Mouse (Mus musculus) liver, embryonic 12.5 days (tissue): ENCODE measurements around the gene Pcif1. TPM values are rescaled to one million over a fixed set of nuclear protein-coding genes. Genes with fewer than 3 reads are reported as not detected.
A peak's percentile ranks its signal among the peaks of the same experiment; 100 is the strongest.
"Not testable (repeated sequence)": the region's sequence is repeated elsewhere in the genome, so short reads cannot be mapped to it uniquely, and the experiment has no call there.

Experiments
- ATAC-seq: fragments of 200-750 bp; cut with Nextera tagmentation; 2 replicates; pipeline ENCODE4 v1.8.0; 2017; ENCODE audit warnings: moderate number of reproducible peaks, mild to moderate bottlenecking, moderate library complexity
- H3K27ac ChIP-seq: fragments of 300-500 bp; sonication (generic); 2 replicates; pipeline ENCODE4 v1.5.1; 2016; ENCODE audit warnings: mild to moderate bottlenecking
- H3K27me3 ChIP-seq: fragments of 300-500 bp; sonication (generic); replicated peaks from 2 replicates; pipeline ENCODE4 v1.6.1; 2016; ENCODE audit warnings: mild to moderate bottlenecking, moderate library complexity
- H3K36me3 ChIP-seq: fragments of 300-500 bp; sonication (generic); 2 replicates; pipeline ENCODE4 v1.6.1; 2016; ENCODE audit warnings: mild to moderate bottlenecking, moderate library complexity
- H3K4me1 ChIP-seq: fragments of 300-500 bp; sonication (generic); 2 replicates; pipeline ENCODE4 v1.6.1; 2016
- H3K4me2 ChIP-seq: fragments of 300-500 bp; sonication (generic); 2 replicates; pipeline ENCODE4 v1.6.1; 2016; ENCODE audit warnings: mild to moderate bottlenecking, moderate library complexity
- H3K4me3 ChIP-seq: fragments of 300-500 bp; sonication (generic); 2 replicates; pipeline ENCODE4 v1.5.1; 2016; ENCODE audit warnings: mild to moderate bottlenecking, moderate library complexity
- H3K9ac ChIP-seq: fragments of 300-500 bp; sonication (generic); 2 replicates; pipeline ENCODE4 v1.6.1; 2016; ENCODE audit warnings: mild to moderate bottlenecking, moderate library complexity
- H3K9me3 ChIP-seq: fragments of 300-500 bp; sonication (generic); replicated peaks from 2 replicates; pipeline ENCODE4 v1.6.1; 2016; ENCODE audit warnings: mild to moderate bottlenecking, moderate library complexity
- WGBS: fragments of 180-500 bp; shearing (Covaris S2); methylation state at CpG from one replicate; pipeline ENCODE4 v1.1.7; 2016; ENCODE audit not compliant: insufficient replicate concordance; 5-methylcytosine and 5-hydroxymethylcytosine counted together
- polyA plus RNA-seq: library from polyadenylated mRNA; unstranded; fragments of >200 nt; fragmentation: Nextera tagmentation; extraction: Ambion mirVana; gene quantifications from 2 replicates; pipeline ENCODE4 v1.2.1, GENCODE M21; 2016

The Pcif1 gene
- 48.6 and 51.5 TPM in 2 replicates for polyA plus RNA-seq

DNA sequence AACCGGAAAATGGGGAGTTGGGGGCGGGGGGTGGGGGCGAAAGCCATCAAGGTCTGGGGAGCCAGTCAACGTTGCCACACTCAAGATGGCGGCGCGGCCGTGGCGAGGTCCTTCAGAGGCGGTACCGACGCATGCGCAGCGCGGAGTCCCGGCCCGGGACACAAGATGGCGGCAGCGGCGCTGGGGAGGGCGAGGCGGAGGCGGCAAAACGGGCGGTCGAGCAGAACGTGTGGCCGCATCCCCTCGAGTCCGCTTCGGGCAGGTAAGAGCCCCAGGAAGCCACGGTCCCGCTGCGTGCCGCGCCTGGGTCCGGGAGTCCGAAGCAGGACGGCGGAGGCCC is at the start of gene Pcif1:
TSS of gene Pcif1 (plus strand) at position 77 of the 340 bp plus-strand sequence.
- no peaks in the 10 kb centered on the region for H3K9me3 ChIP-seq
- H3K4me3 ChIP-seq: peak within 1 kb of the TSS; percentile 94
- H3K36me3 ChIP-seq: peaks cover 21% of the 10 kb centered on the region
- peak within 1 kb of the TSS; percentile 98 for H3K27ac ChIP-seq
- under 1% methylated on average over 40 of the region's 40 CpGs for WGBS
- peak within 1 kb of the TSS; percentile 87 for H3K4me2 ChIP-seq
- H3K9ac ChIP-seq: peak within 1 kb of the TSS; percentile 99
- peaks cover 31% of the 10 kb centered on the region for H3K4me1 ChIP-seq
- peak; percentile 79 for ATAC-seq
- no peaks in the 10 kb centered on the region for H3K27me3 ChIP-seq

DNA sequence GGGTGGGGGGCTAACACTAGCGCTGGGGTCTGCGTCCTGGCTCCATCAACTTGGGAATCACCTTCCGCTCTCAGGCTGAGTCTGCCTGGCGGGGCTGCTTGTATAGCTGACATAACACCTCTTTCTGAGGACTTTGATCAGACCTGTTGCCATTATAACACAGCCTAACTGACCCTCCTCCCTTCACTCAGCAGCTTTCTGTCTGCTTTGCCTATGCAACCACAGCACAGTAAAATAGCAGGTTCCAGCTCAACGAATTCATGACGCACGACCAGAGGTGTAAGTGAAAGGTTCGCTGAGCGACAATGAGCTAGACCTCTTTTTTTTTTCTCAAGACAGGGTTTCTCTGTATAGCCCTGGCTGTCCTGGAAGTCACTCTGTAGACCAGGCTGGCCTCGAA is 48.1 kb upstream of the Pcif1 start:
- no peak for ATAC-seq
- Histone ChIP-seq H3K4me3 (no peak overlapping the region), H3K36me3 (peaks cover 30% of the 10 kb centered on the region), H3K27me3 (no peaks in the 10 kb centered on the region), H3K4me2 (no peak overlapping the region), H3K4me1 (peaks cover 42% of the 10 kb centered on the region), H3K9ac (no peak overlapping the region), H3K9me3 (no peaks in the 10 kb centered on the region), H3K27ac (no peak overlapping the region)
- 78% methylated on average over 10 of the region's 10 CpGs for WGBS

DNA sequence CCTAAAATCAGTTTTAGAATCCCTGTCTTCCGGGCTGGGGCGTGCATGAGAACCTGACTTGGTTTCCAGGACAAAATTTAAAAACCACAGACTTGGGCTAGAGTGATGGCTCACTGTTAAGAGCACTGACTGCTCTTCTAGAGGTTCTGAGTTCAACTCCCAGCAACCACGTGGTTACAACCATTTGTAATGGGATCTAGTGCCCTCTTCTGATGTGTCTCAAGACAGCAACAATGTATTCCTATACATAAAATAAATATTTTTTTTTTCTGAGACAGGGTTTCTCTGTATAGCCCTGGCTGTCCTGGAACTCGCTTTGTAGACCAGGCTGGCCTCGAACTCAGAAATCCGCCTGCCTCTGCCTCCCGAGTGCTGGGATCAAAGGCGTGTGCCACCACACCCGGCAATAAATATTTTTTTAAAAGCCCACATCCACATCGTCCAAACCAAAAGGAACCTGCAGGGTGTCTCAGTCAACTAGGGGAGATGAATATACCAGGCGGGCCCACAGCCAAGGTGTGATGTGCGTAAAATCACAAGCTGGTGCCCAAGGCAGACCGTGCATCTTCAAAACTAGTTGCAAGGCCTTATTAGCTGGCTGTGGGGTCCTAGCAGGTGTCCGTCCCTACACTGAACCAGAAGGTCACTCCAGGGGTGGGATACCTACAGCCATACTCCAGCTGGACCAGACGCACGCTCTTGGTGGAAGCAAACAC is 46.9 kb upstream of the Pcif1 start:
- Histone ChIP-seq H3K9ac (peak overlapping the region; percentile 83; the same call in 1 of the 2 replicates), H3K4me1 (peaks cover 37% of the 10 kb centered on the region), H3K9me3 (no peaks in the 10 kb centered on the region), H3K27ac (peak overlapping the region; percentile 85; the same call in 1 of the 2 replicates), H3K36me3 (peaks cover 29% of the 10 kb centered on the region), H3K27me3 (no peaks in the 10 kb centered on the region), H3K4me3 (peak overlapping the region; percentile 75), H3K4me2 (peak overlapping the region; percentile 97)
- WGBS: 57% methylated on average over 16 of the region's 16 CpGs
- ATAC-seq: no peak

DNA sequence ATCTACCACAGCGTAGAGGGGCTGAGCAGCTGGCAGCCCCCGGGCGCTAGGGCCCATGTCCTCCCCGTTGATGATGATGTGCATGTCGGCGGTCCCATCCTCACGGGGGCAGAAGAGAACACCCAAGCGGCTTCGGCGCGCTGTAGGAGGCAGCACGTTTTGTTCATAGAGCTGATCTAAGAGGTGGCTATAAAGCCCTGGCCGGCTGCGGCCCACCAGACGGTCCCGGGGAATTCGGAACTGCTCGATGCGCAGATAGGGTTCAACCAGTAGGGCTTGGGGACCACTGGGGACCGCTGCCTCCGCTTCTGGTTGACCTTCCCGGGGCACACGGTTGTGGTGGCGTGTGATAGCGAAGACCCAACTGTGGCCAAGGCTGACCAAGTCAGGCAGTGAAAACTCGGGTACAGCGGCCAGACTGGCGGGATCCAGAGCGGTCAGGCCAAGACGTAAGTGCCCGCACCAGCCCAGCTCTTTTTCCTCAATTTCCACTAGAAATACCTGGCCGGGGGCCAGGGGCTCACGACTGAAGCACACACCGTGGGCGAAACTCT is 46.3 kb upstream of the Pcif1 start, which contains the start of gene Ctsa:
TSS of gene Ctsa (plus strand) at position 126 of the 554 bp plus-strand sequence.
- peak; percentile 80 for ATAC-seq
- H3K9me3 ChIP-seq: no peaks in the 10 kb centered on the region
- peak within 1 kb of the TSS; percentile 83 for H3K9ac ChIP-seq
- H3K4me1 ChIP-seq: peaks cover 30% of the 10 kb centered on the region
- no peaks in the 10 kb centered on the region for H3K27me3 ChIP-seq
- 2% methylated on average over 35 of the region's 35 CpGs for WGBS
- peaks cover 29% of the 10 kb centered on the region for H3K36me3 ChIP-seq
- peak within 1 kb of the TSS; percentile 75 for H3K4me3 ChIP-seq
- H3K27ac ChIP-seq: peak within 1 kb of the TSS; percentile 85
- H3K4me2 ChIP-seq: peak within 1 kb of the TSS; percentile 97

DNA sequence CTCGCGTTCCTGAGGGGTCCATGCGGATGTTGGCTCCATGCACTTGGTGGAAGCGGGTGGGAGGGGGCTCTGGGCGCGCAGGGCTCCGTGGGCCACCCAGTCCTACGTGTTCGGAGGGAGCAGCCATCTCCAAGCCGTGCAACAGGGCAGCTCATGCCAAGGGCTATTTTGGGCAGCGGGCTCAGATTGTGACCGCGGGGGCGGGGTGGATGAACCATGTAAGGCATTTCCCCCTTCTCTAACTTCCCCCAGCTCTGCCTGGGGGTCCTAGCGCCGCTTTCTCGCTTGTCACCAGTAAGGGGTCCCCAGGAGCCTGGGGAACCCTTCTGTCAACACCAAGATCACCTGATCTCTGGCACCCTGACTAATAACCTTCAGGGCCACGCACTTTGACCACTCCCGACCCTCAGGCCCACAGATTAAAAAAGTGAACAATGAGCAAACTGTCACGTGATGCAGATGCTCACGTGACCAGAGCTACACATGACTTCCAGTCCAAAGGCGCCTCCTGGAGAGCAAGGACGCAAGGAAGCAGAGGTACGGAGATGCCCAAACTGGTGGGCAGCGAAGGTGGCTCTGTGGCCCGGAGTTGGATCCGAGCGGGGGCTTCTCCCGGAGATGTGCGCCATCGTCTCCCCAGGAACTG is 45.7 kb upstream of the Pcif1 start, which contains the start of gene Neurl2:
TSS of gene Neurl2 (minus strand) at position 143 of the 646 bp plus-strand sequence.
- Histone ChIP-seq H3K4me3 (peak within 1 kb of the TSS; percentile 75), H3K36me3 (peaks cover 30% of the 10 kb centered on the region), H3K4me2 (peak within 1 kb of the TSS; percentile 97), H3K27ac (peak within 1 kb of the TSS; percentile 85), H3K27me3 (no peaks in the 10 kb centered on the region), H3K4me1 (peaks cover 29% of the 10 kb centered on the region), H3K9ac (peak within 1 kb of the TSS; percentile 83), H3K9me3 (no peaks in the 10 kb centered on the region)
- peak; percentile 59 for ATAC-seq
- WGBS: under 1% methylated on average over 31 of the region's 31 CpGs

DNA sequence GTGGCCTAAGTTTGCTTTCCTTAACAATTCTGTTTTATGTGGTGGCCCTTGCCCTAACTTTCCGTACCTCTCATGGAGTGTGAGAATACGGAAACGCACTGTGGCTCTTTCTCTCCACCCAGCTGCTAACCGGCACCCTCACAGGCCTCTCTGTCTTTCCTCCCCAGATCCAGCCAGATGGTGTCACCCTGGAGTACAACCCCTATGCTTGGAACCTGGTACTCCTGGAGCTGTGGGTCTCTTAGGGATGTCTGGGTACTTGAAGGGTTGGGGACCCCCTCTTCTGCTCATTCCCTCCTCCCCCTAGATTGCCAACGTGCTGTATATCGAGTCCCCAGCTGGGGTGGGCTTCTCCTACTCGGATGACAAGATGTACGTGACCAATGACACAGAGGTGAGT is 44.6 kb upstream of the Pcif1 start:
- 35% methylated on average over 8 of the region's 8 CpGs for WGBS

DNA sequence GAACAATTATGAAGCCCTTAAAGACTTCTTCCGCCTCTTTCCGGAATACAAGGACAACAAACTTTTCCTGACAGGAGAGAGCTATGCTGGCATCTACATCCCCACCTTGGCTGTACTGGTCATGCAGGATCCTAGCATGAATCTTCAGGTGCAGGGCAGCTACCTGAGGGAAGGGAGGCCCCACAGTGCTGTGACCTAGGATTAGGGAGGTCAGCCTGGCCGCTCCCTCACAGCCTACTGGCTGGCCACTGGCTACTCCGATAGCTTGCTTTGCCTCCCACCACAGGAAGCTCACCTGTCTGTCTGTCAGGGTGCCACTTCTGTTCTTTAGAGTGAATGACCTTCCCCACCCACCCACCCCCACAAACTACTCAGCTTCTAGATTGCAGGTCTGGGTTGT is 43.9 kb upstream of the Pcif1 start:
- Histone ChIP-seq H3K4me3 (no peak overlapping the region), H3K27me3 (no peaks in the 10 kb centered on the region), H3K9ac (no peak overlapping the region; the same call in 1 of the 2 replicates), H3K9me3 (no peaks in the 10 kb centered on the region), H3K4me1 (peaks cover 29% of the 10 kb centered on the region), H3K4me2 (peak overlapping the region; percentile 97), H3K36me3 (peaks cover 47% of the 10 kb centered on the region), H3K27ac (no peak overlapping the region)
- whole genome bisulfite sequencing: 95% methylated on average over 4 of the region's 4 CpGs
- no peak for ATAC-seq

More for the DNA sequence above, 44.6 kb upstream of the Pcif1 start:
- no peaks in the 10 kb centered on the region for H3K9me3 ChIP-seq
- peaks cover 41% of the 10 kb centered on the region for H3K36me3 ChIP-seq
- H3K4me1 ChIP-seq: peaks cover 29% of the 10 kb centered on the region
- peak overlapping the region; percentile 75 for H3K4me3 ChIP-seq
- H3K27ac ChIP-seq: peak overlapping the region; percentile 85; the same call in 1 of the 2 replicates
- H3K4me2 ChIP-seq: peak overlapping the region; percentile 97
- peak overlapping the region; percentile 83 for H3K9ac ChIP-seq
- no peaks in the 10 kb centered on the region for H3K27me3 ChIP-seq
- no peak for ATAC-seq

DNA sequence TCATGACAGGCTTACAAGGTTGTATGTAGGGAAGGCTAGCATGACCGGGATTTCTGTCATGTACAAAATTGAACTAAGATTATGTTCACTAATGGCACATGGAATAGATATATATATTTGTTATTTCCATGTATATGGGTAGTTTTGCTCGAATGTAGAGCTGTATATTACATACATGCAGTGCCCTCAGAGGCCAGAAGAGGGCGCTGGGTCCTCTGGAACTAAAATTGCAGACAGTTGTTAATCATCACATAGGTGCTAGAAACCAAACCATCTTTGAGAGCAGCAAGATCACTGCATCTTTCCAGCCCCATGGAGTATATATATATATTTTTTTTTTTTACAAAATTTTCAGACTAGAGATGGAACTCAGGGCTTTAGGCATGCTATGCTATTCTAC is 33.3 kb upstream of the Pcif1 start:
- WGBS: 33% methylated on average over 3 of the region's 3 CpGs
- no peaks in the 10 kb centered on the region for H3K9me3 ChIP-seq
- H3K4me3 ChIP-seq: no peak overlapping the region
- H3K9ac ChIP-seq: no peak overlapping the region
- no peak overlapping the region for H3K27ac ChIP-seq
- H3K4me2 ChIP-seq: no peak overlapping the region
- H3K4me1 ChIP-seq: no peaks in the 10 kb centered on the region
- H3K36me3 ChIP-seq: no peaks in the 10 kb centered on the region
- no peak for ATAC-seq
- peaks cover 6% of the 10 kb centered on the region for H3K27me3 ChIP-seq

DNA sequence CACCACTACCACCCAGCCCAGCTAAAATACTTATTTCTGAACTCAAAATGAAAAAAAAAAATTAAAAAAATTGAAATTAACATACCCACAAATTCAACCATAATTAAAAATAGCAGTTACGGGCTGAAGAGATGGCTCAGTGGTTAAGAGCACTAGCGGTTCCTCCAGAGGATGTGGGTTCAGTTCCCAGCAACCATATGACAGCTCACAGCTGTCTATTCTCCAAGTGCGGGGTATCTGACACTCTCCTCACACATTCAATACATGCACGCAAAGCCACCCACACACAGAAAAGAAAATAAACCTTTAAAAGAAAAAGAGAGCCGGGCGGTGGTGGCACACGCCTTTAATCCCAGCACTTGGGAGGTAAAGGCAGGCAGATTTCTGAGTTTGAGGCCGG is 29.0 kb upstream of the Pcif1 start:
- Histone ChIP-seq H3K4me3 (no peak overlapping the region), H3K27ac (no peak overlapping the region), H3K9ac (no peak overlapping the region), H3K9me3 (no peaks in the 10 kb centered on the region), H3K4me1 (no peaks in the 10 kb centered on the region), H3K36me3 (no peaks in the 10 kb centered on the region), H3K4me2 (no peak overlapping the region), H3K27me3 (peaks cover 33% of the 10 kb centered on the region)
- ATAC-seq: no peak
- 73% methylated on average over 8 of the region's 8 CpGs for WGBS

DNA sequence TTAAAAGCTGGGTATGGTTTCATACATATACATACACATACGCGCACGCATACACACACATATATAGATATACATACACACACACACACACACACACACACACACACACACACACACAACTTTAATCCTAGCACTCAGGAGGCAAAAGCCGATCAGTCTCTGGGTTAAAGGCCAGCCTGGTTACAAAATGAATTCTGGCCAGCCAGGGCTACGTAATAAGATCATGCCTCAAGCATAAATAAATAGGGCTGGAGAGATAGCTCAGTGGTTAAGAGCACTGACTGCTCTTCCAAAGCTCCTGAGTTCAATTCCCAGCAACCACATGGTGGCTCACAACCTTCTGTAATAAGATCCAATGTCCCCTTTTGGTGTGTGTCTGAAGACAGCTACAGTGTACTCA is 23.5 kb upstream of the Pcif1 start:
- not testable (repeated sequence) for ATAC-seq, H3K9ac ChIP-seq, H3K36me3 ChIP-seq, H3K9me3 ChIP-seq, H3K4me3 ChIP-seq, H3K27ac ChIP-seq, H3K4me2 ChIP-seq
- peaks cover 78% of the 10 kb centered on the region for H3K27me3 ChIP-seq
- peaks cover 32% of the 10 kb centered on the region for H3K4me1 ChIP-seq
- 81% methylated on average over 5 of the region's 5 CpGs for WGBS

DNA sequence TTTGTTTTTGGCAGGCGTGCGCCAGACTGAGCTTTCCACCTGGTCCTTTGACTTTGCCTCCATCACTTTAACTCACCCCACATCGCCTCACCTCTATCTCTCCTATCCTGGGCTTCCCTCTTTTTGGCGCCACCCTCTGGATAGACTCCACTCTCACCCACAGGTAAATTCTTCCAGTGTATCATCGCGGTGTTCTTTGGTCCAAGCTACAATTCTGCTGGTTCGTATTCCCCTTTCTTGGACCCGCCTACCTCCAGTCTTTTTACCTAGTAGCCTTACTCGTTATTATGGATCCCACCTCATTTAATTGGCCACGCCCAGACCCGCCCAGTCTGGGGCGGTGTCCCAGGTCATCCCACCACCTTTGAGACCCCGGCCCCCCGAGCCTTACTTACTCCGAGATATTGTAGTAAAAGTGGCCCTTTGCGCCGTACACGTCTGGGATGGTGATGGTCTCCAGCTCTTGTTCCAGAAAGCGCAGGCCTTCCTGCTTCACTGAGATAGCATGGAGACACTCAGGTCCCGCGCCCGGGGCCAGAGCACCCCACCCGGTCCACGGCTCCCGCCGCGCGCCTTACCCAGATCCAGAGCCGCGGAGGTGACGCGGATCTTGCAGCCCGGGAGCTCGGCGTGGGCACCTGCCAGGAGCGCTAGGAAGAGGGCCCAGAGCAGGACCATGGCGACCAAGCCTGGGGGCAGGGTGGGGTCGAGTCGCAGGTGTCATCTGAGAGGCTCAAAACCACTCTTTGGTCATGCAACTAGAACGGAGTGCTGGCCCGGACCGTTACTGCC is 22.6 kb upstream of the Pcif1 start:
- Histone ChIP-seq H3K9ac (no peak overlapping the region), H3K36me3 (no peaks in the 10 kb centered on the region), H3K4me2 (peak overlapping the region; percentile 70), H3K27ac (no peak overlapping the region), H3K4me3 (peak overlapping the region; percentile 45), H3K9me3 (no peaks in the 10 kb centered on the region), H3K27me3 (peaks cover 85% of the 10 kb centered on the region), H3K4me1 (peaks cover 32% of the 10 kb centered on the region)
- ATAC-seq: no peak
- 2% methylated on average over 42 of the region's 42 CpGs for WGBS
